Mouse (Mus musculus) common myeloid progenitor, adult 5-6 weeks (primary cell): ENCODE data around the gene Vps29. TPM values are rescaled to one million over a fixed set of nuclear protein-coding genes. Genes with fewer than 3 reads are reported as not detected.

Source experiments
- ATAC-seq: replicated peaks from 2 replicates; pipeline ENCODE4 v1.8.0; 2016; ENCODE audit warnings: low read depth, mild to moderate bottlenecking, moderate TSS enrichment, inconsistent platforms; ENCODE audit not compliant: poor library complexity, severe bottlenecking
- total RNA-seq: library from RNA; stranded (forward); fragments of 200-1000, 187-1606 nt; gene quantifications from 2 replicates; pipeline ENCODE4 v1.2.3, GENCODE M21; 2017

Vps29 gene
- total RNA-seq, 1 experiment from 2014 or later, result 76.6 TPM

- ATAC-seq, result peak; percentile 34
Observed at GRCm38 (mm10) chr5:122392227-122393004, 38.2 kb downstream of the Vps29 start.

GRCm38 (mm10) chr5:122393887-122394286 is 39.7 kb downstream of the Vps29 start:
- peak; percentile 53; the same call in 1 of the 2 replicates for ATAC-seq

GRCm38 (mm10) chr5:122396791-122397190 is 42.6 kb downstream of the Vps29 start:
- peak; percentile 50 for ATAC-seq

GRCm38 (mm10) chr5:122397495-122397894 is 43.3 kb downstream of the Vps29 start:
- ATAC-seq, result no peak

- ATAC-seq, result no peak
Observed at GRCm38 (mm10) chr5:122399871-122400270, 45.7 kb downstream of the Vps29 start.

- no peak for ATAC-seq
Observed at GRCm38 (mm10) chr5:122400628-122401302, 46.6 kb downstream of the Vps29 start.

GRCm38 (mm10) chr5:122401303-122401640 is 47.1 kb downstream of the Vps29 start:
- peak; percentile 51 for ATAC-seq

GRCm38 (mm10) chr5:122402160-122402559 is 48.0 kb downstream of the Vps29 start:
- no peak for ATAC-seq

- no peak for ATAC-seq
Observed at GRCm38 (mm10) chr5:122402772-122403171, 48.6 kb downstream of the Vps29 start.

GRCm38 (mm10) chr5:122403362-122403761 is 49.2 kb downstream of the Vps29 start:
- no peak for ATAC-seq

- ATAC-seq, result no peak
Observed at GRCm38 (mm10) chr5:122405537-122405936, 51.4 kb downstream of the Vps29 start.

- ATAC-seq, result no peak
Observed at GRCm38 (mm10) chr5:122409692-122410645, 55.8 kb downstream of the Vps29 start.

GRCm38 (mm10) chr5:122411892-122412291 is 57.7 kb downstream of the Vps29 start:
- no peak for ATAC-seq

GRCm38 (mm10) chr5:122412826-122413225 is 58.7 kb downstream of the Vps29 start:
- ATAC-seq, result no peak

GRCm38 (mm10) chr5:122414351-122414750 is 60.2 kb downstream of the Vps29 start:
- ATAC-seq, result no peak

Other genes starting within 250 kb of the Vps29 start
- gene Ccdc63, start 213.5 kb upstream of the Vps29 start, total RNA-seq, result 0.14 and 1.4 TPM in 2 replicates
- gene Ppp1cc, start 196.1 kb upstream of the Vps29 start, total RNA-seq, result 207 and 220 TPM in 2 replicates
- 9.2 and 9.3 TPM in 2 replicates for gene Hvcn1, start 147.6 kb upstream of the Vps29 start, total RNA-seq
- 2.4 and 8.8 TPM in 2 replicates for gene Tctn1, start 89.9 kb upstream of the Vps29 start, total RNA-seq
- gene Pptc7, start 70.0 kb upstream of the Vps29 start, total RNA-seq, result 13.9 and 15.1 TPM in 2 replicates
- gene Rad9b, start 136 bp upstream of the Vps29 start, total RNA-seq, result 5.3 and 11.6 TPM in 2 replicates
- 39.1 and 43.6 TPM in 2 replicates for gene Gpn3, start 17.5 kb downstream of the Vps29 start, total RNA-seq
- gene Fam216a, start 18.0 kb downstream of the Vps29 start, total RNA-seq, result 36.5 and 37.4 TPM in 2 replicates
- gene Arpc3, start 37.5 kb downstream of the Vps29 start, total RNA-seq, result 661 and 743 TPM in 2 replicates
- 34.5 and 44.0 TPM in 2 replicates for gene Anapc7, start 67.3 kb downstream of the Vps29 start, total RNA-seq
- gene Atp2a2, start 147.9 kb downstream of the Vps29 start, total RNA-seq, result 107 and 133 TPM in 2 replicates